Mouse (Mus musculus): ENCODE data around the gene Capg. TPM values are rescaled to one million over a fixed set of nuclear protein-coding genes. Genes with fewer than 3 reads are reported as not detected.

Capg gene
- polyA plus RNA-seq, 1 experiment = not detected

GRCm38 (mm10) chr6:72604066-72604465 lies 59.9 kb downstream of the Capg start:
- no peak overlapping the region for H3K27ac ChIP-seq (ENCODE audit: insufficient read depth, low read depth, low read length)
- H3K4me1 ChIP-seq (ENCODE audit: control insufficient read depth, insufficient read depth, low read length) = no peaks in the 10 kb centered on the region; the same call in 1 of the 2 replicates
- TF ChIP-seq POLR2A (IDR thresholded peaks at IDR 0.05; ENCODE audit: insufficient read depth, low read depth, low read length) (no peak), CTCF (IDR thresholded peaks at IDR 0.05; ENCODE audit: insufficient read depth, low read depth, low read length) (no peak)
- H3K4me3 ChIP-seq (ENCODE audit: insufficient read depth, low read depth, low read length) = no peak overlapping the region
- WGBS = 91% methylated on average over 2 of the region's 2 CpGs

- 82% methylated on average over 4 of the region's 4 CpGs for WGBS
- TF ChIP-seq POLR2A (IDR thresholded peaks at IDR 0.05; ENCODE audit: insufficient read depth, low read depth, low read length) (no peak), CTCF (IDR thresholded peaks at IDR 0.05; ENCODE audit: insufficient read depth, low read depth, low read length) (no peak)
These were observed 62.9 kb downstream of the Capg start for GRCm38 (mm10) chr6:72607060-72607459.

GRCm38 (mm10) chr6:72607676-72608075 lies 63.5 kb downstream of the Capg start:
- no peak overlapping the region for H3K27ac ChIP-seq (ENCODE audit: insufficient read depth, low read depth, low read length)
- TF ChIP-seq CTCF (IDR thresholded peaks at IDR 0.05; ENCODE audit: insufficient read depth, low read depth, low read length) = no peak
- no peak overlapping the region for H3K4me3 ChIP-seq (ENCODE audit: insufficient read depth, low read depth, low read length)
- no peaks in the 10 kb centered on the region for H3K4me1 ChIP-seq (ENCODE audit: control insufficient read depth, insufficient read depth, low read length)
- 59% methylated on average over 5 of the region's 5 CpGs for WGBS

More at GRCm38 (mm10) chr6:72607060-72607459, 62.9 kb downstream of the Capg start:
- H3K27ac ChIP-seq (ENCODE audit: insufficient read depth, low read depth, low read length) = no peak overlapping the region
- H3K4me3 ChIP-seq (ENCODE audit: insufficient read depth, low read depth, low read length) = no peak overlapping the region
- H3K4me1 ChIP-seq (ENCODE audit: control insufficient read depth, insufficient read depth, low read length) = no peaks in the 10 kb centered on the region

GRCm38 (mm10) chr6:72608662-72609184 lies 64.5 kb downstream of the Capg start:
- TF ChIP-seq CTCF (IDR thresholded peaks at IDR 0.05; ENCODE audit: insufficient read depth, low read depth, low read length) (no peak), POLR2A (IDR thresholded peaks at IDR 0.05; ENCODE audit: insufficient read depth, low read depth, low read length) (no peak)

GRCm38 (mm10) chr6:72610261-72610660 lies 66.1 kb downstream of the Capg start:
- TF ChIP-seq POLR2A (IDR thresholded peaks at IDR 0.05; ENCODE audit: insufficient read depth, low read depth, low read length) (no peak), CTCF (IDR thresholded peaks at IDR 0.05; ENCODE audit: insufficient read depth, low read depth, low read length) (no peak)

More at GRCm38 (mm10) chr6:72608662-72609184, 64.5 kb downstream of the Capg start:
- Histone ChIP-seq H3K4me3 (ENCODE audit: insufficient read depth, low read depth, low read length) (no peak overlapping the region), H3K4me1 (ENCODE audit: control insufficient read depth, insufficient read depth, low read length) (no peaks in the 10 kb centered on the region), H3K27ac (ENCODE audit: insufficient read depth, low read depth, low read length) (no peak overlapping the region)
- WGBS = 87% methylated on average over 4 of the region's 4 CpGs

More at GRCm38 (mm10) chr6:72610261-72610660, 66.1 kb downstream of the Capg start:
- H3K27ac ChIP-seq (ENCODE audit: insufficient read depth, low read depth, low read length) = no peak overlapping the region
- H3K4me1 ChIP-seq (ENCODE audit: control insufficient read depth, insufficient read depth, low read length) = no peaks in the 10 kb centered on the region; the same call in 1 of the 2 replicates
- 65% methylated on average over 4 of the region's 4 CpGs for WGBS
- no peak overlapping the region for H3K4me3 ChIP-seq (ENCODE audit: insufficient read depth, low read depth, low read length)

Other genes with a start within 250 kb of the Capg start
- not detected in 2 replicates for gene Sftpb, start 239.8 kb upstream of the Capg start, polyA plus RNA-seq (2012; ENCODE audit: insufficient read depth, insufficient read length, low replicate concordance, missing spikeins)
- gene Usp39, start 199.2 kb upstream of the Capg start, polyA plus RNA-seq (2012; ENCODE audit: insufficient read depth, insufficient read length, low replicate concordance, missing spikeins) = not detected in 2 replicates
- gene 0610030E20Rik, start 197.1 kb upstream of the Capg start, polyA plus RNA-seq (2012; ENCODE audit: insufficient read depth, insufficient read length, low replicate concordance, missing spikeins) = not detected in 2 replicates
- gene Tmem150a, start 188.9 kb upstream of the Capg start, polyA plus RNA-seq (2012; ENCODE audit: insufficient read depth, insufficient read length, low replicate concordance, missing spikeins) = not detected in 2 replicates
- not detected in 2 replicates for gene Rnf181, start 177.4 kb upstream of the Capg start, polyA plus RNA-seq (2012; ENCODE audit: insufficient read depth, insufficient read length, low replicate concordance, missing spikeins)
- not detected in 2 replicates for gene Vamp5, start 163.9 kb upstream of the Capg start, polyA plus RNA-seq (2012; ENCODE audit: insufficient read depth, insufficient read length, low replicate concordance, missing spikeins)
- gene Vamp8, start 153.7 kb upstream of the Capg start, polyA plus RNA-seq (2012; ENCODE audit: insufficient read depth, insufficient read length, low replicate concordance, missing spikeins) = not detected in 2 replicates
- not detected in 2 replicates for gene Ggcx, start 130.1 kb upstream of the Capg start, polyA plus RNA-seq (2012; ENCODE audit: insufficient read depth, insufficient read length, low replicate concordance, missing spikeins)
- gene Mat2a, start 104.8 kb upstream of the Capg start, polyA plus RNA-seq (2012; ENCODE audit: insufficient read depth, insufficient read length, low replicate concordance, missing spikeins) = 274 and 557 TPM in 2 replicates
- gene Sh2d6, start 22.7 kb upstream of the Capg start, polyA plus RNA-seq (2012; ENCODE audit: insufficient read depth, insufficient read length, low replicate concordance, missing spikeins) = not detected in 2 replicates
- gene Elmod3, start 54.0 kb downstream of the Capg start, polyA plus RNA-seq (2012; ENCODE audit: insufficient read depth, insufficient read length, low replicate concordance, missing spikeins) = not detected in 2 replicates
- not detected in 2 replicates for gene Retsat, start 54.1 kb downstream of the Capg start, polyA plus RNA-seq (2012; ENCODE audit: insufficient read depth, insufficient read length, low replicate concordance, missing spikeins)
- gene Tgoln1, start 72.6 kb downstream of the Capg start, polyA plus RNA-seq (2012; ENCODE audit: insufficient read depth, insufficient read length, low replicate concordance, missing spikeins) = not detected in 2 replicates
- gene Tcf7l1, start 244.9 kb downstream of the Capg start, polyA plus RNA-seq (2012; ENCODE audit: insufficient read depth, insufficient read length, low replicate concordance, missing spikeins) = not detected in 2 replicates

All from olfactory bulb, adult 2 months (tissue).